Mouse (Mus musculus): Measurements from ENCODE around the gene Cyp1a2. TPM values are rescaled to one million over a fixed set of nuclear protein-coding genes. Genes with fewer than 3 reads are reported as not detected.

Gene Cyp1a2
- polyA plus RNA-seq, 1 experiment from 2014 or later = 1.1 TPM

DNA sequence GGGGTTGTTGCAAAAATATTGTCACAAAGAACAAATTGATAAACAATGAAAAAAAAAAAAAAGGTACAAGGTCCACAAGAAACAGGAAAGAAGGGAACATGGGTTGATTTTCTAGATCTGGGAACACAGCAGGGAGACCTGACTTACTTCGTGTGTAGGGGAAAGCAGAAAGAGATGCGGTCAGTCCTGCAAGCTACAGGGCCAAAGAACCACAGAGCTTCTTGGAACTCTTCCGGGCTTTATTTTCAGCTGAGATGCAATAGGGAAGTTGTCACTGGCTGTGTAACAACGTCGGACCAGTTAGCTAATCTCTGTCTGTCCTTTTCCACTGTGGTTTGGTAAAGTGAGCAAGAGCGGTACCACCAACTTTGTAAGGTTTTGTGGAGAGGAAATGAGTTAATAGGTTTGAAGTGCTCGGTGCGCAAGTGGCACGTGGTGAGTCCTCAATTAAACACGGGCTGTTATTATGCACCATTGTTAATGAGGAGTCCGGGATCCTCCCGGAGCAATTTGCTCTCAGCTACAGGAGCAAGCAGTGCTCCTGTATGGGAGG, 36.9 kb downstream of the Cyp1a2 start:
- peak; percentile 47 for DNase-seq (ENCODE audit: low spot score)

DNA sequence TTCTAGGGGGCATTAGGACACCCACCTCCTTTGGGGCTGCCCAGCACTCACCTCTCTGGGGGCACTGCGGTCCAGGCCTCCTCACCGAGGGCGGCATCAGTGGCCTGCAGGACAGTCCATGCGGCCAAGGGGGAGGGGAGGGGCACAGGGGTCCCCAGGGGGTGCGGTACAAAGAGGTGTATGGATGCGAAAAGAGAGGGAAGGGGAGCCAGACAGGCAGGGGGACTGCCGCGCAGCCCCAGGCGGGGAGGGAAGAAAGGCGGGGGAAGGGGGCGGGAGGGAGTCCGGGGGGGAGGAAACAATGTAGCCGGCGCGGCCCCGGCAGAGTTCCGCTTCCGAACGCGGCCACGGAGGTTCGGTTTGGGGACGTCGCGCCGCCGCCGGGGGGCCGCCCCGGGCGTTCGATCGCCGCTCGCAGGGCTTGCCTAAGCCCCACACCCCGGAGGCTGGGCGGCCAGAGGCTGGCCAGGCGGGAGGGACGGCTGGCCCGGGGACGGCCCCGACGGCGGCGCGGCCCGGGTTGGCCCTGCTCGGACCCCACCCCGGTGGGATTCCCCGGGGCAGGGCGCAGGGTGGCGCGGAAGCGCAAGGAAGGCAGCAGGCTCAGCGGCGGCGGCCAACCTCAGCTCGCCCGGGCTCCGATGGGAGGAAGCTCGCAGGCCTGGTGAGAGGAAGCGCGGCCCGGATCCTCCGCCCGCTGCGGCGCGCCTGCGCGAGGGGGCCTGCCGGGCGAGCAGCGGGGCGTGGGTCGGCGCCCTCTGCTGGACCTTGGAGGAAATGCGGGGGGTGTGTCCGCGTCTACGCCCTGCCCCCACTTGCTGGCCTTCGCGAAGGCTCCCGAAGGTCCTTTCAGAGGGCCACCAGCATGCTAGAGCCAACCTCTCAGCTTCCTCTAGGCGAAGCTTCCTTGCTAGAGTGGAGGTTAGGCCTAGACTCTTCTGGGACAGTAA, 38.3 kb downstream of the Cyp1a2 start:
- DNase-seq (ENCODE audit: low spot score) = peak; percentile 92

DNA sequence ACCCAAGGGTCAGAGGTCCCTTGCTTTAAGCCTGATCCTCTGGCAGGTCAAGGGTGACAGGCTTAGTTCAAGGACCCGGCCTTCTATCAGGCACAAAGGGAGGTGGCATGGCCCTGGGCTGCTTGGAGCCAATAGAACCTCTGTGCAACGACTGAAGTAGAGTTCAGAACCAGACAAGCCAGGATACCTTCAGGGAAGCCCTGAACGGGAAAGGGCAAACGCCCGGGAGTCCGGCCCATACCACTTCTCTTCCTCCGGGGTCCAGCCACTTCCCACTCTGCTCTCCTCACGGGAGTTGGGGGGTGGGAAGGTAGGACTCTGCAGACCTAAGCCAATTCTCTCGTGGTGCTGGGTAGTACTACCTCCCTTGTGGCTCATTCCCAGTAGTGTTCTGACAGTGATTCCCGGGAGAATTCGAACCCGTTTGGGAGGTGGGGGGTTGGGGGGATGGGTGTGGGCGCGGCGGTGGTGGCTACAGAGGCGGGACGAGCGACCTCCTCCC, 39.0 kb downstream of the Cyp1a2 start:
- DNase-seq (ENCODE audit: low spot score) = no peak

DNA sequence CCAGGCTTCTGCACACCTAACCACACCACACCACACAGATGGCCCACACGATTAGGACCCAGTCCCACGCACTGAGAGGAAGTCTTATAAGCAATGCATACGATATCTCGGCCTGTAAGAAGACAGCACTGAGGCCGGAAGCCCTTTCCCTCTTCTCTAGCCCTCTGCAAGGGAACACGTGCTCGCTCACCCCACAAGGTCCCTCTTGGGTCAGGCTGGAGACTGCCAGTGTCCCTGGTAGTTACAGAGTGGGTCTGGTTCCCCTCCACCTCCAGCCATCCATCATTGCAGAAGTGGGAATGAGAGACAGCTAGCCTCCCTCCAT, 39.7 kb downstream of the Cyp1a2 start:
- peak; percentile 52 for DNase-seq (ENCODE audit: low spot score)

DNA sequence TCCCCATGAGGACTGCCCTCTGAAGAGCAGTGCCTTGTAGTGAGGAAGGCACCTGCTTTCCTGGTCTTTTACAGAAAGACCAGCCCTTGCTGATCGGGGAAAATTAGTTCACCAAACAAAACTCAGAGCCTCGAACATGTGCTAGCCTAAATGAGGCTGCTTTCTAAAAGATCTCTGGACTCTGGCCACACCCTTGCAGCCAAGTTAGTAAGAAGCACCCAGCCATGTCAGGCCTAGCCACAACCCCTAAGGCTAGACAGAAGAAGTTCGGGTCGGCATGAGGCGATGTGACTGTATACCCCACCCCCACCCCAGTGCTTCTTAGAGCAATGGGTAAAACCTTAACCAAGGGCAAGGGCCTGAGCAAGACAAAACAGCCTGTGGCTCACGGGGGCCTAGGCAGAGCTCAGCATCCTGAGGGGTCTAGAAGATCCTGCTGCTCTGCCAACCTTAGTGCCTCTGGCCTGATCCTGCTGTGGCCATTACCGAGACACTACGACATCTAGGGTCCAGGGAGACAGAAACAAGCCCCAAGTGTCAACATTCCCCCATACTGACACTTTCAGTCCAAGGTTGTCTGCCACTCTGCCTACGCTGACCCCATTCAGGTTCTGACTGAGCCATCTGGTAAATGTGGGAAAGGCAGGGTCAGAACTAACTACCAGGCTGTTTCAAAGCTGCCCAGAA, 40.2 kb downstream of the Cyp1a2 start:
- DNase-seq (ENCODE audit: low spot score) = no peak

DNA sequence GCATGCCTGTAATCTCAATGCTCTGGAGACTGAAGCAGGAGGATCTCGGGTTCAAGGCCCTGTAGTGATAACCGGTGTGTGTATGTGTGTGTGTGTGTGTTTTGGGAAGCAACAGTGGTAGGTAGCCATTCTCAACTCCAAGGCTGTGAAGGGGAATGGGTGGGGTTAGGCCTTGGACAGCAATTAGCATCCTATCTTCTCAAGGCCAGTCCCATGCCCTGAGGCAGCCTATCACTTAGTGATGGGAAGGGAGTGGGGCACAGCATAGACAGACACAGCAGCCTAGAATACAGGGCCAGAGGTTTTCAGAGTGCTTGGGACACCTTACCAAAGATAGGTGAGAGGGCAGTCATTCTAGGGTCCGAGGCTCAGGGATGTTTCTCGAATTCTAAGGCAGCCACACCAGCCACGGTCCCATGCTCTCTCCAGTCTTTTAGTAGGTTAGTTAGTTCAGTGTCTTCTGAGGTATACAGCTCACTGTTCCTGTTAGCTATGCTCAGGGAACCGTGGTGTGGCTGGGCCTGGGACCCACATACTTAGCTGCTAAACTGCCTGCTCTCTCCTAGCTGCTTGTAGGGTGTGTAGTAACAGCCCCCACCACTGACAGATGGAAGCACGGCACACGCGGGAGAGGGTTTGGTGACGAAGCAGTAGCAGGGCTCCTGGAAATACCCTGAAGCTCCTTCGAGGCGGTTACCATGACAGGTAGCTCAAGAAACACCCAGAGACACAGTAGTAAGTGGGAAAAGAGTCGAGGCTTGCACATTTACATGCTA, 41.5 kb downstream of the Cyp1a2 start:
- no peak for DNase-seq (ENCODE audit: low spot score)

DNA sequence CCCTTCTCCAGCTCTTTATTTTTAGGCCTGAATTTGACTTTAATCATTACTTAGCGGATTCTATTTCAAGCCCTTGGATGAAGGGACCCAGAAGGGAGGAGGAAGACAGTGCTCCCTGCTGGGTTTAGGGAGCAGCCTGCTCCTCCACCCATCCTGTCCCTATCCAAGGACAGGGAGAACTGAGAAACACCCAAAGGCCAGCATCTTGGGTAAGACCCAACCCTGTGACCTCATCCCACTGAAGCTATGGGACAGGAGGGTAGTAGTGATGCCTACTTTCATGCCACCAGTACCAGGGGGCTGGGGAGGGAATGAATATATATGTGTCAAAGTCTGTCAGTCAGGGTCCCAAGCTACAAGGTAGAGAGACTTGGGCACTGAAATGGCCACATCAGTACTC, 42.5 kb downstream of the Cyp1a2 start:
- DNase-seq (ENCODE audit: low spot score) = no peak

DNA sequence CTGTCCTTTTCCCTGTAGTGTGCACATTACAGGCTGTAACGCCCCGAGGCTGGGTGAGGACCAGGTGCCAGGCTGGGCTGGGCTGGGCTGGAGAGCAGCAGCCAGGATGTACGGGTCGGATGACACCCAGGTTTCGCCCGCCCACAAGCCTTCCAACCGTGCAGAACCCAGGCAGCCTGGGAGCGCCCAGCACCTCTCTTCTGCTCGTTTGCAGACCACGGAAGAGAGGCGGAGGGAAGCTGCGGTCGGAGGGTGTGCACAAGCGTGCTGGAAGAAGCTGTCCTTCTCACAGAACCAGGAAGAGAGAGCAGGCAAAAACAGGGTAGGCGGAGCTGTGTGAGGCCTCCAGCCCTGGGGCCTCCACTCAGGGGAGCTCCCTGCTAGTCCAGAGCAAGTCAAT, 43.1 kb downstream of the Cyp1a2 start:
- DNase-seq (ENCODE audit: low spot score) = peak; percentile 92

DNA sequence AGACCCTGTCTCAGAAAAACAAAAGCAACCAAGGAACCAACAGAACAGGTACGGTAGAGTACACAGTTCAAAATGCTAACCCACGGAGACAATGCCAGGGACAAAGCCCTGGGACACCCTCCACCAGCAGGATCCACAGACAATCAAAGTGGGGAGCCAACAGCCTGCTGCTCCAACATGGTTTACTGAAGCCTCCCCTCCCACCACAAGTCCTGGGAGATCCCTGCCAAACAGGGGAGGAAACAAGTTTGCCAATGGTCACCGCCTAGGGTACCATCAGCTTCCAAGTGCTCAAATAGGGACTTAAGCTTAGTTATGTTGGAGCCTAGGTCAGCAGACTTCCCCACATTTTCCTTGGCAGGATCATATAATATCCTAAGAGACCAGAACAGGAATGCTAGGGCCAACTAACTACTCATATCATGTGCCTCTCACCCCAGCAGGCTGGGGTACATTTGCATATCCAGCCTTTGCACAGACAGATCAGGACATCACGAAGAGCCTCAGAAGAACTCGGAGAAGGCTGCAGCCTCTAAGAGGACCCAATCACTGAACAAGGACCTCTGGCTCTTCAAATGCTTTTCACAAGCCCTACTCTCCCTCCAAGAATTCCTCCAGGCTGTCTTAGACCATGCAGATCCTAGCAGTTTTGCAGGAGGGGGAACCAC, 43.7 kb downstream of the Cyp1a2 start:
- DNase-seq (ENCODE audit: low spot score) = no peak

DNA sequence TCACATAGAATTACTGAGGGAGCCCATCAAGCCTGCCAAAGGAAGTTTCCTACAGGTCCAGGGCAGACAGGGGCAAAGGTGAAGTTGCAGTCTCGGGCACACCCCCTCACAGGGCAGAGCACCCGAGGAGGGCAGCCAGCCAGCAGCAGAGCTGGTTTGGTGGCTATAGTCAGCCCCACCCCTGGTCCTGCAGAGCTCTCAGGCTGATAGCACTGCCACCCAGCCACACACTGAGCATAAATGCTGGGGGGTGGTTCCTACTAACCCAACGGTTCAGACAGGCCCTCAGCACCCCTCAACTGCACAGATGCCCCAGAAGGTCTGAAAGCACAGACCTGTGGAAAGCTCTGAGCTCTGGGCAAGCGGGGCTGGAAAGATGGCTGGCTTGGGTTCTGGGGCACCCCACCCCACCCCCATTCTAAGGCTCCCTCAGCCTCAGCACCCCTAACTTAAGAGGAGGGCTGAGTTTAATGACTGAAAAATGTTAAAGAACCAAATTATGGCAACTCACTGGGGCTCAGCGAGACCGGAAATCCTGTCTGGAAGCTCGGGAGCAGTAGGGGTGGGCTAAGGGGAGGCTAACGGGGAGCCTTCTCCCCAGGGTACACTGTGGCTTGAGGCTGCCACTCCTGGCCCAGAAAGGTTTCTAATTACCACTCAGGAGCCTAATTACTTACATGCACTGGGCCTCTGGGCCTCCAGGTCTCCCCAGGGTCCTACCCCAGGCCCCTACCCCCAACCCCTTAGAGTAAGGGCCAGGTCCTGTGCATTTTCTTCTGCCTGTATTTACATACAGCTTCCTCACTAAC, 44.6 kb downstream of the Cyp1a2 start:
- DNase-seq (ENCODE audit: low spot score) = no peak

DNA sequence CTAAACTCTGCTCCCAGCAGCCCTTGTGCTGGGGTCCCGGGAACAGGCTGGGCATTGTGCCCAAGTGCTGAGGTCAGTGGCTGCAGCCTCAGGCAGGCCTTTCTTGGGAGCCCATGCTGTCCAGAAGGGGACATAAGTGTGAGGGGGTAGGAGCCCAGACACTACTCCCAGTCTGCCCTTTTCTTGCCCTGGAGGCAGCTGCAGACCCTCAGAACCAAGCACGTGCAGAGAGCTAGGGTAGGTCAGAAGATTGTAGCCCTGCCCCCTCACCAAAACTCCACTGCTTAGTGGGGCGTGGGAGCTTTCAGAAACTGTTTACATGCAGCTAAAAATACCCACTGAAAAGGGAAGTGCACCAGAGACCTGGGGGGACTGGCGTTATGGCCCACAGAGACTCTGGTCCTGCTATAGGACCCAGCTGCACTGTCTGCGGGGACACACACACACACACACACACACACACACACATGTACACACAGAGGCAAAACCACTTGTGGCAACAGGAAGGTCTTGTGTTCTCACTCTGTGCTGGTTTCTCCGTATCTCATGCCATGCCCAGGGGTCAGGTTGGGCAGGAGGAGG, 45.7 kb downstream of the Cyp1a2 start:
- peak; percentile 43 for DNase-seq (ENCODE audit: low spot score)

DNA sequence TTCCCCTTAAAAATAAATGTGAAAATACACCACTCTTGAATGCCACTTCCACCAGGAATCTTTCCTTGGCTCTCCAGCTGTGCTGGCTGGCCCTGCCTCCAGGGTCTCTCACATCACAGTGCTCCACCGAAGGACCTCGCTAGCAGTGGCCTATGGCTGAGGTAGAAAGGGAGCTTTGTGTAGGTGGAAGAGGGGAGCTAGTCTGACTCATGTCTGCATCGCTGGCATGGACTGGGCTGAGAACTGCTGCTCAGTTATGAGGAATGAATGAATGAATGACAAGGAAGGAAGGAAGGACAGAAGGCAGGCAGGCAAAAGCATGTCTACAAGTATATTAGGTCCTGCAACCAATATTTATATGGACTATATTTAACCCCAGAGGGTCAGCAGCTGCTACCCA, 46.2 kb downstream of the Cyp1a2 start:
- DNase-seq (ENCODE audit: low spot score) = no peak

DNA sequence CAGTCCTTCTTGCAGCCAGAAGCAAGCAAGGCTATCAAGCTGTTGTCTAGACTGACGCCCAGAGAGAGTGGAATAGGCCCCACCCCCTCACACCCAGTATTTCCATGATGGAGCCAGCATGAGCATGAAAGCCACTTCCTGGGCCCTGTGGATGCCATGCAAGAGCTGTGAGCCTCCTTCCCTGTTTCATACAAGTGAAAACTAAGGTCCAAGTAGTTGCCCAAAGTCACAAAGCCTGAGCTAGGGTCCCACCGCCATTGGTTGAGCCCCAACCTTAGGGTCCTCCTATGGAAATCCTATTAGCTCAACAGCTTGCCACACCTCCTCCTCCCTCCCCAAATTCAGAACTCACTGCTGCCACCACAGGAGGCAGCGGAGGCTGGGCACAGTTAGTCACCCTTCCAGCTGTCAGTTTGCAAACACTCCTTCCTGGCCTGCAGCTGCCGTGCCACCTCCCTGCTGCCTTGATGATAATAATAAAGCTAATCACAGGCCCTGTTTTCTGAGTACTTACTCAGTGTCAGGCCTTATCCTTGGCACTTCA, 50.0 kb downstream of the Cyp1a2 start:
- peak; percentile 48 for DNase-seq (ENCODE audit: low spot score)

DNA sequence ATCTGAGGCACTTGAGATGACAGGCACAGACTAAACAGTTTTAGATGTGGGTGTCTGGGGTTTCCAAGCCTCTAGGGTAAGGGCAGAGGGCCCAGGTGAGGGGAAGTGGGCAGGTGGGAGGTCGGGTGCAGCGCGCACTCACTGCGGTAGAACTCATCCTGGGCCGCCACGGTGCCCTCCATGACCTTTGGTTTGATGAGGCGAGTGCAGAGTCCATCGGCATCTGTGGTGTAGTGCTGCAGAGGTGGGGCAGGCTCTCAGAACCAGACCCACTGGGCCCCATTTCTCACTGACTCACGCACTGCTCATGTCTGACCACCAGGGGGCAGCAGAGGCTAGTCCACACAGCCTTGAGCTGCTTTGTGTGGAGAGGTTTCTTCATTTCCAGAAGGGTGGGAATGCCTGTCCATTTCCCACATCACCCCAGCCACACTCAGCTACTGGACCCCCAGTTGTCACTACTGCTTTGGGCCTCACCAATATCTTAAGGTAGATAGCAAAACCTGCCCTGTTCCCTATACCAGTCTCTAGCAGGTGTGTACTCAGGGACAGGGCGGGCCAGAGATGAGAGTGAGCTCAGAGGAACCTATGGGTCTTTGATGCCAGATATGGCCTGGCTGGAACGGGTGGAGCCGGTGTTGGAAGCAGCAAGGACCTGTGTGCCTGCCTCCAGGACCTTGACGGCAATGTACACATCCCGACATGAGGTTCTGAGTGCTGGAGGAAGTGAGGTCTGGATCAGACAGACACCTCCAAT, 54.2 kb downstream of the Cyp1a2 start:
- peak; percentile 78 for DNase-seq (ENCODE audit: low spot score)

DNA sequence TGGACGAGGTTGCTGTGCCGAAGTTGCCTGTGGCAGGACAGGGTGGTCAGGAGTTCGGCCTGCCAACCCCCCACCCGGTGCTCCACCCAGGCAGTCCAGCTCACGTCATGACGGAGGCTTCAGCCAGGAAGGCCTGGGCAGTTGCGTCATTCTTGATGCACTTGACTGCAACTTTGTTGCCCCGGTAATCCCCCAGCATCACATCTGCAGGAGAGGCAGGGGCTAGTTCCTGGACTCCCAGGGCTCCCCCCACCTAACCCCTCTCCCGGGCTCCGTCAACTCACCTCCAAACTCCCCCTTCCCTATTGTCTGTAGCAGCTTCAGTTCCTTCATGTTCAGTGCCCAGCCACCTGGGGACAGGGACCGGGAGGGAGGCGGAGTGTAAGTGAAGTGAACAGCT, 54.8 kb downstream of the Cyp1a2 start:
- no peak for DNase-seq (ENCODE audit: low spot score)

DNA sequence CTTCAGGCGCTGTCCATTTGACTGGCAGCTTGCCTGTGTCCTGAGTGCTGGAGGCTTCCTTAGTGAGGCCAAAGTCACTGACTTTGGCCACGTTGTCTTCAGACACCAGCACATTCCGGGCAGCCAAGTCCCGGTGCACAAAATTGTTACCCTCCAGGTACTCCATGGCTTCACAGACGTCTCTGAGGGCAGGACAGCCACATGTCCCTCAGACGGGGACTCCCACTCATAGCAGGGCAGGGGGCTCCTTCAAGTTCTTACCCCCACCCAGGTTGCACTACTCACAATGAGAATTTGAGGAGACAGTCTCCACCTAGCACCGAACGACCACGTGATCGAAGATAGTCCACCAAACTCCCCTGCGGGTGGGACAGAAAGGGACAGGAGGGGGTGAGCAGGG, 55.6 kb downstream of the Cyp1a2 start:
- DNase-seq (ENCODE audit: low spot score) = no peak

DNA sequence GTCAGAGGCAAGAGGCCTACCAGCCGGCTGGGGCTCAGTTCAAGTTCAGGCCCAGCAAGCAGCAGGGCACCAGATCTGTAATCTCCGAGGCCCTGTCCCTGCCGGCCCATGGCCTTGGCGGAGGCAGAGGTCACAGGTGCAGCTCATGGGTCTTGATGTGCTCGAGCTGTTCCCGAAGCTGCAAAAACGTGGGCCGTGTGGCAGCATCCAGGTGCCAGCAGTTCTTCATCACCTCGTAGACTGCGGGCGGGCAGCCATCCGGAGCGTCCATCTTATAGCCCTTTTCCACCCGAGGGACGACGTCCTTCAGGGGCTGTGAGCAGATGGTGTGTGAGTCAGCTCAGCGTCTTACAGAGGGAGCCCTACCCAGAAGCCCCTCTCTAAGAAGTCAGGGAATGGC, 56.3 kb downstream of the Cyp1a2 start:
- DNase-seq (ENCODE audit: low spot score) = no peak
